In the genomic region with DNA sequence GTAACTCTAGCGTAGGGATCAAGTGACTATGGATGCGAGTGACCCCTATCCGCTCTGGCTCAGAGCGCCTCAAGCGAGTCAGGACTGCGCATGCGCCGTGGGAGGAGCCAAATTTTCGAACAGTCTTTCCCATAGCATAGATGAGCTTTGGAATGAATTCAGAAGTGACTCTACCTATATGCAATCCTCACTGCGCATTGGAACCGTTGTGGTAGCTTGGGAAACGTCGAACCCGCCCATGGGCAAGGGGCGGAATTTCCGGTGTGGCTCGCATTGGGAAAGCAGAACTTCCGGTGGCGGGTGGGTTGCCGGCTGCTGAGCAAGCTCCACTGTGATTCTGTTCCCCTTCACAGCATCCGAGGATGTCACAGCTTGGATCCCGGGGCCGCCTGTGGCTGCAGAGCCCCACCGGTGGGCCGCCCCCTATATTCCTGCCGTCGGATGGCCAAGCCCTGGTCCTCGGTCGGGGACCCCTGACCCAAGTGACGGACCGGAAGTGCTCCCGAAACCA, we compare ENCODE assay signal across 1 mouse cellular context.
A peak's percentile ranks its signal among the peaks of the same experiment; 100 is the strongest.
TF ChIP-seq lines count a peak whose summit lies in the region.

A gene (plus strand): TSS at position 98 of the 511 bp plus-strand sequence.

TF ChIP-seq in CH12.LX, 34 proteins besides CTCF, POLR2A, EP300 and RAD21 (continued from another document):
- TF ChIP-seq MAFK (IDR thresholded peaks at IDR 0.05; ENCODE audit: insufficient replicate concordance, low read length) = no peak
- TF ChIP-seq MXI1 (IDR thresholded peaks at IDR 0.05; ENCODE audit: low read depth, low read length) = peak; percentile 80
- peak; percentile 92 for TF ChIP-seq NRF1 (IDR thresholded peaks at IDR 0.05; ENCODE audit: low read depth, low read length)
- peak; percentile 72; the same call in 1 of the 2 replicates for TF ChIP-seq IRF4 (IDR thresholded peaks at IDR 0.05; ENCODE audit: low read depth, low read length)
- TF ChIP-seq PAX5 (IDR thresholded peaks at IDR 0.05; ENCODE audit: low read length) = no peak
- TF ChIP-seq USF2 (conservative IDR thresholded peaks at IDR 0.05; ENCODE audit: low read depth, low read length) = no peak
- TF ChIP-seq MYC (IDR thresholded peaks at IDR 0.05; ENCODE audit: low read depth, low read length) = peak; percentile 39; the same call in 1 of the 2 replicates
- TF ChIP-seq TBP (conservative IDR thresholded peaks at IDR 0.05; ENCODE audit: low read depth, low read length) = peak; percentile 73; the same call in 1 of the 2 replicates
- peak; percentile 76; the same call in 1 of the 2 replicates for TF ChIP-seq POLR2AphosphoS2 (IDR thresholded peaks at IDR 0.05; ENCODE audit: low read depth, low read length)
- no peak for TF ChIP-seq RCOR1 (conservative IDR thresholded peaks at IDR 0.05; ENCODE audit: low read depth, low read length)
- peak; percentile 67 for TF ChIP-seq ZMIZ1 (IDR thresholded peaks at IDR 0.05; ENCODE audit: low read depth, low read length)
- TF ChIP-seq ELF1 (IDR thresholded peaks at IDR 0.05; ENCODE audit: low read depth, low read length) = peak; percentile 83
- TF ChIP-seq ZNF384 (IDR thresholded peaks at IDR 0.05; ENCODE audit: low read depth, low read length) = no peak
- no peak for TF ChIP-seq USF1 (IDR thresholded peaks at IDR 0.05; ENCODE audit: low read depth, low read length)
- TF ChIP-seq E2F4 (IDR thresholded peaks at IDR 0.05; ENCODE audit: insufficient replicate concordance, low read depth, low read length) = peak; percentile 85; the same call in 1 of the 2 replicates
- TF ChIP-seq ETS1 (conservative IDR thresholded peaks at IDR 0.05; ENCODE audit: low read depth, low read length) = peak; percentile 51; the same call in 1 of the 2 replicates
- TF ChIP-seq MEF2A (IDR thresholded peaks at IDR 0.05; ENCODE audit: borderline replicate concordance, low read depth, low read length) = peak; percentile 69
- TF ChIP-seq HCFC1 (IDR thresholded peaks at IDR 0.05; ENCODE audit: low read depth, low read length) = peak; percentile 81
- peak; percentile 71; the same call in 1 of the 2 replicates for TF ChIP-seq MAX (IDR thresholded peaks at IDR 0.05; ENCODE audit: low read length)
- peak; percentile 70 for TF ChIP-seq NELFE (IDR thresholded peaks at IDR 0.05; ENCODE audit: low read depth, low read length)
- peak; percentile 89 for TF ChIP-seq SIN3A (IDR thresholded peaks at IDR 0.05; ENCODE audit: low read length)
- TF ChIP-seq KAT2A (IDR thresholded peaks at IDR 0.05; ENCODE audit: insufficient replicate concordance, low read length) = peak; percentile 80; the same call in 1 of the 2 replicates
- no peak for TF ChIP-seq ZC3H11A (IDR thresholded peaks at IDR 0.05; ENCODE audit: low read depth, low read length)
- no peak for TF ChIP-seq SMC3 (IDR thresholded peaks at IDR 0.05; ENCODE audit: low read depth, low read length)
- peak; percentile 39; the same call in 1 of the 2 replicates for TF ChIP-seq BHLHE40 (IDR thresholded peaks at IDR 0.05; ENCODE audit: low read depth, low read length)
- peak; percentile 59; the same call in 1 of the 2 replicates for TF ChIP-seq TCF12 (IDR thresholded peaks at IDR 0.05; ENCODE audit: low read depth, low read length)
- TF ChIP-seq CHD1 (IDR thresholded peaks at IDR 0.05; ENCODE audit: low read depth, low read length) = no peak
- no peak for TF ChIP-seq CHD2 (IDR thresholded peaks at IDR 0.05; ENCODE audit: low read length)
- no peak for TF ChIP-seq JUN (IDR thresholded peaks at IDR 0.05; ENCODE audit: insufficient read depth, low read depth, low read length)
- peak; percentile 74; the same call in 1 of the 2 replicates for TF ChIP-seq MAZ (IDR thresholded peaks at IDR 0.05; ENCODE audit: low read depth, low read length)
- TF ChIP-seq GABPA (IDR thresholded peaks at IDR 0.05; ENCODE audit: insufficient replicate concordance, low read depth, low read length) = no peak
- no peak for TF ChIP-seq JUND (conservative IDR thresholded peaks at IDR 0.05; ENCODE audit: low read depth, low read length)
- no peak for TF ChIP-seq ZKSCAN1 (IDR thresholded peaks at IDR 0.05; ENCODE audit: borderline replicate concordance, low read depth, low read length)
TF ChIP-seq in CH12.LX: peak in this region for 20.
